Mouse (Mus musculus) intestine, postnatal 0 days (tissue): ENCODE measurements around the gene Ccdc65. TPM values are rescaled to one million over a fixed set of nuclear protein-coding genes. Genes with fewer than 3 reads are reported as not detected.

Experiments used
- ATAC-seq: fragments of 200-750 bp; cut with Nextera tagmentation; 2 replicates; pipeline ENCODE4 v1.8.0; 2017; ENCODE audit warnings: mild to moderate bottlenecking, moderate TSS enrichment, moderate library complexity
- H3K27ac ChIP-seq: fragments of 300-500 bp; sonication (generic); 2 replicates; pipeline ENCODE4 v1.5.1; 2014; ENCODE audit warnings: mild to moderate bottlenecking, low read depth, low read length, moderate library complexity
- H3K27me3 ChIP-seq: fragments of 300-500 bp; sonication (generic); replicated peaks from 2 replicates; pipeline ENCODE4 v1.6.1; 2014; ENCODE audit warnings: low read length, mixed read lengths; ENCODE audit not compliant: control insufficient read depth, insufficient read depth
- H3K36me3 ChIP-seq: fragments of 300-500 bp; sonication (generic); 2 replicates; pipeline ENCODE4 v1.6.1; 2014; ENCODE audit warnings: mild to moderate bottlenecking, moderate library complexity; ENCODE audit not compliant: control insufficient read depth, insufficient read depth
- H3K4me1 ChIP-seq: fragments of 300-500 bp; sonication (generic); replicated peaks from 2 replicates; pipeline ENCODE4 v1.6.1; 2014; ENCODE audit warnings: antibody characterized with exemption, low read length, mixed read lengths; ENCODE audit not compliant: control insufficient read depth, insufficient read depth
- H3K4me2 ChIP-seq: fragments of 300-500 bp; sonication (generic); replicated peaks from 2 replicates; pipeline ENCODE4 v1.6.1; 2014; ENCODE audit warnings: low read depth, mild to moderate bottlenecking, moderate library complexity
- H3K4me3 ChIP-seq: fragments of 300-500 bp; sonication (generic); 2 replicates; pipeline ENCODE4 v1.5.1; 2014; ENCODE audit warnings: low read depth, low read length
- H3K9ac ChIP-seq: fragments of 300-500 bp; sonication (generic); 2 replicates; pipeline ENCODE4 v1.6.1; 2014; ENCODE audit warnings: mild to moderate bottlenecking, low read depth, low read length
- H3K9me3 ChIP-seq: fragments of 300-500 bp; sonication (generic); 2 replicates; pipeline ENCODE4 v1.6.1; 2016; ENCODE audit warnings: mixed run types; ENCODE audit not compliant: control insufficient read depth
- CTCF ChIP-seq: sonication (generic); IDR thresholded peaks from 2 replicates; pipeline ENCODE4 v1.5.1; 2016; ENCODE audit warnings: low read depth, mild to moderate bottlenecking, control low read depth, antibody characterized with exemption, moderate library complexity
- WGBS: fragments of 180-500 bp; shearing (Covaris S2); extraction: QIAGEN DNeasy Blood & Tissue Kit; methylation state at CpG from one replicate; pipeline ENCODE4 v1.1.7; 2014; 5-methylcytosine and 5-hydroxymethylcytosine counted together
- polyA plus RNA-seq: library from polyadenylated mRNA; unstranded; fragments of >200 nt; fragmentation: Nextera tagmentation; extraction: Ambion mirVana; gene quantifications from 2 replicates; pipeline ENCODE4 v1.2.1, GENCODE M21; 2015

Gene Ccdc65
- polyA plus RNA-seq, 1 experiment from 2014 or later: 0.27 TPM

DNA sequence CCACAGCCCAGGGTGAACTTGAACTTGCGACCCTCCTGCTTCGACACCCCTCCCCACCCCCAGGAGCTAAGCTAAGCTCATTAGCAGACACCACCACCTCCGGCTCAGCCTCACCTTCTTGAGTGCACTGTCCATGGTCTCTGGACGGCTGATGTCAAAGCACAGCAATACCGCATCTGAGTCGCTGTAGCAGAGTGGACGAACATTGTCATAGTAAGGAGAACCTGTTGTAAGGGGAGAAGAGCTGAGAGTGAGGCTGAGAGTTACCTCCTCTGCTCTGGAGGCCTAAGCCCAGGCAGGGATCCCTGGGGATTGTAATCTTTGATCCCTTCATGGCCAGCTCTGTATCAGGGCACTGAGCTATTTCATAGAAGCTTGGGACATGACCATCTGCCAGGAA, 34.3 kb upstream of the Ccdc65 start:
- Histone ChIP-seq H3K4me1 (peaks cover 6% of the 10 kb centered on the region; the same call in 1 of the 2 replicates), H3K36me3 (no peaks in the 10 kb centered on the region), H3K4me2 (no peak overlapping the region), H3K27me3 (peaks cover 41% of the 10 kb centered on the region), H3K27ac (no peak overlapping the region), H3K9me3 (no peaks in the 10 kb centered on the region), H3K4me3 (no peak overlapping the region), H3K9ac (no peak overlapping the region)
- TF ChIP-seq CTCF: no peak
- ATAC-seq: no peak
- 78% methylated on average over 7 of the region's 7 CpGs for WGBS

DNA sequence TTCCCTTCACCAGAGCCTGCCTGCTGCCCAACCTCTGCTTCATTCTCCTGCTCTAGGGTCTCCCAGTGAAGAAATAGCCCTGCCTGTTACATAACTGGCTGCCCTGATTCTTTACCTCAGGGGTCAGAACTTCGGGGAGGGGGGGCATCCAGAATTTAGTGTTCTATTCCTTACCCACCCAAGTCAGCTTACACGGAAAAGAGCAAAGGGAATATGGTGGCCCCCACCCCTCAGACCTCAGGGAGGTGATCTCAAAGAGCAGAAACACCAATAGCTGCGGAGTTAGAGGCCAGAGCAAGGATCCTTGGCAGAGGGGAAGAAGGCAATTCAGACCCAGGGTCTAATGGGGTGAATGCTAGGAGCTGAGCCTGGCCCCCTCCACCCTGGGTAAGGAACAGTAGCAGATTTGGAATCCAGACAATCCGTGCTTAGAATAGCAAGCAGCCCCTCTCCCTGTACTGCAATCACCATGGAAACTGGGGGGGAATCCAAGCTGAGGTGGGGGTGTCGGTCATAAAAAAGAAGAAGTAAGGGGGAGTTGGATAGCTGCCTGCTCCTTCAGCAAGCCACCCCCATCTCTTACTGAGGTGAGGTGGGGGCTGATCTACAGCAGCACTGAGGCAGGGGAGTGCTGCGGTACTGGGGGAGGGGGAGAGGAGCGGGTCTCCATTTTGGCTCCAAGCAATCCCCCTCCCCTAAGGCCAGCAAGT, 33.6 kb upstream of the Ccdc65 start:
- Histone ChIP-seq H3K9me3 (no peaks in the 10 kb centered on the region), H3K4me2 (no peak overlapping the region), H3K27me3 (peaks cover 43% of the 10 kb centered on the region), H3K9ac (no peak overlapping the region), H3K4me1 (peaks cover 6% of the 10 kb centered on the region; the same call in 1 of the 2 replicates), H3K36me3 (no peaks in the 10 kb centered on the region), H3K4me3 (no peak overlapping the region), H3K27ac (no peak overlapping the region)
- TF ChIP-seq CTCF: no peak
- ATAC-seq: no peak
- WGBS: 41% methylated on average over 7 of the region's 7 CpGs

DNA sequence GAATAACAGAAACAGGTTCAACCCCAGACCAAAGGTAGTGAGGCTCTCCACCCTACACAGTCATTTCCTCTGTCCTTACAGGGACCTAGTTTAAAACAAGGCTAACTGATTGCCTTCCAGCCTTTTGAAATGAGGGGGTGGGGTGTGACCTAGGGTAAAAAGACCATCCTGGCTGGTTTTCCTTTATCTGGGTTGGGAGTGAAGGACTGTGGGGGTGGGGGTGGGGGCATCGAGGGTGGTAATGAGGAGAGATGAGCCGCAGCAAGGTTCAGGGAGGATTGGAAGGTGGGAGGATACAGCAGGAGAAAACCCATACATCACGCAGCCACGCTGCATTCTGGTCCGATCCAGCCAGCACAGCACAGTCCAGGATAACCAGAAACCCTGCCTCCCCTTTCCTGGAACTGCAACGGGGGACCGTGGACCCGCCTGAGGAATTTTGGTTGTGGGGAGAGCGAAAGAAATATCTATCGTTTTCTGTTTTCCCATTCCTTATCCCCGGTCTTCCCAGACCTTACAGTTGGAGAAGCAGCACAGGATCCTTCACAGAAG, 32.9 kb upstream of the Ccdc65 start:
- Histone ChIP-seq H3K4me2 (no peak overlapping the region), H3K36me3 (no peaks in the 10 kb centered on the region), H3K4me3 (no peak overlapping the region), H3K9ac (no peak overlapping the region), H3K27ac (no peak overlapping the region), H3K9me3 (no peaks in the 10 kb centered on the region), H3K4me1 (peaks cover 6% of the 10 kb centered on the region; the same call in 1 of the 2 replicates), H3K27me3 (peaks cover 43% of the 10 kb centered on the region)
- WGBS: 32% methylated on average over 11 of the region's 11 CpGs
- ATAC-seq: no peak
- no peak for TF ChIP-seq CTCF

DNA sequence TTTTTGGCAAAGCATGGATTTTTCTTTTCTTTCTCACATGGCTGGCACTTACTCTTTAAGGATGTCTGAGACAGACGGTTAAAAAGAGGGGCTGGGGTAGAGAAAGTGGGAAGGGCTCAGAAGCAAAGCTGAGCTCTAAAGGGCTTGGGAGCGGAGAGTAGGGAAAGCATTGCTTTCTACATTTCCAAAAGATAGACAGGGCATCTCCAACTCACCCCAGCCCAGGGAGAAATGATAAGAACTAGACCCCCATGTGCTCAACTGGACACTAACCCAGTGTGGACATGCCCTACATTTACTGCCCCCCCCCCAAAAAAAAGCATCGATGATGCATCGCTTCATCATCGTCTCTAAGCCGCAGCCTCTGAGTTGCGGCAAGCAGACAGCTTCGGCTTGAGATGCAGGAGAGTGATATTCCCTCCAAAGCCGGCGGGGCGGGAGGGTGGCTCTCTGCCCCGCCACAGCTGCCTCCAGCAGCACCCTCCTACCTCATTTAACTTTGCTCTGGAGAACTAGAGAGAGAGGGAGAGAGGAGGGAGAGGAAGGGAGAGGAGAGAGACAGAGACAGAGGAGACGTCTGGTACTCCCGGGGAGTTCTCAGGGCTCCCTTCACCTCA, 32.3 kb upstream of the Ccdc65 start:
- no peak for TF ChIP-seq CTCF
- peaks cover 43% of the 10 kb centered on the region for H3K27me3 ChIP-seq
- no peaks in the 10 kb centered on the region for H3K36me3 ChIP-seq
- no peak overlapping the region for H3K9ac ChIP-seq
- peak overlapping the region; percentile 74; the same call in 1 of the 2 replicates for H3K4me2 ChIP-seq
- H3K4me3 ChIP-seq: peak overlapping the region; percentile 2; the same call in 1 of the 2 replicates
- H3K4me1 ChIP-seq: peaks cover 6% of the 10 kb centered on the region; the same call in 1 of the 2 replicates
- no peaks in the 10 kb centered on the region for H3K9me3 ChIP-seq
- no peak for ATAC-seq
- no peak overlapping the region for H3K27ac ChIP-seq
- WGBS: 8% methylated on average over 14 of the region's 14 CpGs

- Histone ChIP-seq H3K36me3 (no peaks in the 10 kb centered on the region), H3K9me3 (no peaks in the 10 kb centered on the region), H3K9ac (no peak overlapping the region), H3K27ac (no peak overlapping the region), H3K4me2 (peak overlapping the region; percentile 74), H3K4me3 (peak overlapping the region; percentile 45), H3K27me3 (peaks cover 43% of the 10 kb centered on the region), H3K4me1 (peaks cover 6% of the 10 kb centered on the region; the same call in 1 of the 2 replicates)
- WGBS: 5% methylated on average over 9 of the region's 9 CpGs
- no peak for ATAC-seq
- no peak for TF ChIP-seq CTCF
Measured at GRCm38 (mm10) chr15:98676471-98676870, 31.5 kb upstream of the Ccdc65 start.

DNA sequence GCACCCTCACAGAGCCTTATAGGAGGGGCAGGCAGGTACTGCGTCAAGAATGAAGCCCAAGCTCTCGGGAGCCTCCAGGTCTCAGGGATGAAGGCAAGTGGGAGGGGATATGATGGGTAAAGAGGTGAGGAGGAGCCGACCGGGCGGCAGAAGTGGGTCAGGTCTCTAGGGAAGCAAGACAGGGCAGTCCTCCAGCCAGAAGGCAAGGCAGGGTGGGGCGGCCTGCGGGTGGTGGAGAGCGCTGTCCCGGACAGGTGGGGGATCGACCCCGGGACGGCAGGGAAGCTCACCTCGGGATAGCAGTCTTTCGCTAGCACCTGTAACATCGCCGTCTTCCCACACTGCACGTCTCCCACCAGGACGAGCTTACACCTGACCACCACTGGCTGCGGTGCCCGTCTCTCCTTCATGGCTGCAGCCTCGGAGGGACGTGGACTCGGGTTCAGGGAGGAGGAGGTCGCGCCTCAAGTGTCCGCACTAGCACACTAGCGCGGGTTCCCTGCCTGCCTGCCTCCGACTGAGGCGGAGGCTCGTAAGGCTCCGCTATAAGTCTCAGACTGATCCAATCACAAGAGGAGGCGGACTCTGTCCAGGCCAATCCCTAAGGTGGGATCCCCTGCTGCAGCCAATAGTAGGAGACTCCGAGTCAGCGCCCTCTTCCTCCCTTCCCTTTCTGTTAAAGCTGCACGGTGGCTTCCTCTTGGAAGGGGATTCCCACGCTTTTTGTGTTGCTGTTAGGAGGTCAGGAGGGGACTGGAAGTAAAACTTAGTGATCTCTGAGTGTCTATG, 30.9 kb upstream of the Ccdc65 start, which contains the start of gene Rnd1:
TSS of gene Rnd1 (minus strand) at position 522 of the 789 bp plus-strand sequence.
- Histone ChIP-seq H3K27me3 (peaks cover 43% of the 10 kb centered on the region), H3K4me1 (peaks cover 6% of the 10 kb centered on the region; the same call in 1 of the 2 replicates), H3K9ac (no peak within 1 kb of the TSS), H3K27ac (no peak within 1 kb of the TSS), H3K9me3 (no peaks in the 10 kb centered on the region), H3K4me3 (peak within 1 kb of the TSS; percentile 45), H3K4me2 (peak within 1 kb of the TSS; percentile 74), H3K36me3 (no peaks in the 10 kb centered on the region)
- under 1% methylated on average over 37 of the region's 37 CpGs for WGBS
- TF ChIP-seq CTCF: peak; percentile 32; the same call in 1 of the 2 replicates
- ATAC-seq: peak; percentile 94
